Mouse (Mus musculus) myocyte (in vitro differentiated cells): ENCODE results near the gene Pprc1.

Experiments
- CEBPB ChIP-seq: IDR thresholded peaks from 2 replicates; pipeline ENCODE4 v1.6.1; 2011; ENCODE audit warnings: mild to moderate bottlenecking, moderate library complexity; ENCODE audit not compliant: poor library complexity, insufficient read depth, severe bottlenecking
- E2F4 ChIP-seq: IDR thresholded peaks from one replicate; pipeline ENCODE4 v1.6.1; 2011; ENCODE audit warnings: mild to moderate bottlenecking, control low read depth, moderate library complexity; ENCODE audit not compliant: insufficient read depth
- MAX ChIP-seq: IDR thresholded peaks from one replicate; pipeline ENCODE4 v1.6.1; 2011; ENCODE audit warnings: low read depth, mild to moderate bottlenecking, control low read depth
- MYOD1 ChIP-seq, 3 experiments: IDR thresholded peaks; one replicate each; pipeline ENCODE4 v1.6.1; 2011; ENCODE audit warnings: control low read depth in 2 of 3, low read depth in 2 of 3, mild to moderate bottlenecking in 2 of 3, moderate library complexity in 1 of 3; ENCODE audit not compliant: insufficient read length in 2 of 3, control insufficient read depth in 1 of 3
- MYOG ChIP-seq, 3 experiments: IDR thresholded peaks; one replicate each; pipeline ENCODE4 v1.6.1; 2011; ENCODE audit warnings: control low read depth in 2 of 3, low read depth in 2 of 3, mild to moderate bottlenecking in 2 of 3; ENCODE audit not compliant: insufficient read length in 2 of 3, control insufficient read depth in 1 of 3, insufficient read depth in 1 of 3
- POLR2A ChIP-seq: IDR thresholded peaks from one replicate; pipeline ENCODE4 v1.6.1; 2011; ENCODE audit warnings: low read depth, mild to moderate bottlenecking, control low read depth, moderate library complexity; ENCODE audit not compliant: insufficient read length
- POLR2AphosphoS2 ChIP-seq: IDR thresholded peaks from one replicate; pipeline ENCODE4 v1.6.1; 2011; ENCODE audit warnings: low read depth, control low read depth; ENCODE audit not compliant: insufficient read length
- REST ChIP-seq: IDR thresholded peaks from one replicate; pipeline ENCODE4 v1.6.1; 2011; ENCODE audit warnings: mild to moderate bottlenecking, control low read depth, moderate library complexity; ENCODE audit not compliant: insufficient read depth, insufficient read length
- TCF12 ChIP-seq: IDR thresholded peaks from one replicate; pipeline ENCODE4 v1.6.1; 2011; ENCODE audit warnings: mild to moderate bottlenecking, control low read depth; ENCODE audit not compliant: poor library complexity, insufficient read depth, severe bottlenecking
- TCF3 ChIP-seq: IDR thresholded peaks from one replicate; pipeline ENCODE4 v1.6.1; 2011; ENCODE audit warnings: low read depth, control low read depth; ENCODE audit not compliant: insufficient read length
- USF1 ChIP-seq: IDR thresholded peaks from one replicate; pipeline ENCODE4 v1.6.1; 2011; ENCODE audit warnings: low read depth, mild to moderate bottlenecking, control low read depth, moderate library complexity

DNA sequence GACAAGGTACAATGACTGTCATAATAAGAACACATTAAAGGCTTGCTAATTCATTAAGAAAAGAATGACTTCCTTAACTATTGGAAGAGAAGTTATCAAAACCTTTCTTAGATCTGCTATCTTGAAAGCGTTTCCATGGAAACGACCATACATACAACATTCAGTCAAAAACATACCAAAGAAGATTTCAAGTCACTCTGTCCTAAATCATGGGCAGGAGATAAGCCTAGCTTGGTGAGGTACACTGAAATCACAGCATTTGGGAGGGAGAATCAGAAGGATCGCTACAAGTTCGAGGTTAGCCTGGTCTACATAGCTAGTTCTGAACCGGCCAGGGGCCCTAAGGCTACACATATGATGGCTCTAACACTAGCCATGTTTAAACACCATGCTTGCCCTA lies 47.3 kb upstream of the Pprc1 start:
- no peak for TF ChIP-seq POLR2A
- no peak for TF ChIP-seq POLR2AphosphoS2
- TF ChIP-seq MYOG (IDR thresholded peaks at IDR 0.05; ENCODE audit: control insufficient read depth in 1 of 3, insufficient read depth in 1 of 3, insufficient read length in 2 of 3, low read depth in 2 of 3), result no peak
- TF ChIP-seq USF1, result no peak
- TF ChIP-seq MYOD1 (IDR thresholded peaks at IDR 0.05; ENCODE audit: control insufficient read depth in 1 of 3, insufficient read length in 2 of 3, low read depth in 2 of 3), result no peak
- TF ChIP-seq MAX, result no peak
- TF ChIP-seq CEBPB, result no peak
- TF ChIP-seq TCF3, result no peak
- TF ChIP-seq REST, result no peak
- TF ChIP-seq E2F4, result no peak
- TF ChIP-seq TCF12, result no peak
